Mouse (Mus musculus) thymus, adult 2 months (tissue): ENCODE measurements around the gene Suclg2.

Experiments used
- CTCF ChIP-seq: fragments of 200-500 bp; IDR thresholded peaks from 2 replicates; pipeline ENCODE4 v1.5.1; 2012; ENCODE audit warnings: mild to moderate bottlenecking, control low read depth, low read length, moderate library complexity, borderline replicate concordance; ENCODE audit not compliant: control insufficient read depth, poor library complexity, insufficient read depth; ENCODE audit errors: extremely low read depth
- POLR2A ChIP-seq: fragments of 200-500 bp; IDR thresholded peaks from 2 replicates; pipeline ENCODE4 v1.6.1; 2012; ENCODE audit warnings: mild to moderate bottlenecking, low read length, control low read depth, moderate library complexity; ENCODE audit not compliant: control insufficient read depth, poor library complexity, insufficient read depth; ENCODE audit errors: extremely low read depth

- TF ChIP-seq POLR2A: no peak
- no peak for TF ChIP-seq CTCF
These were observed 198.8 kb downstream of the Suclg2 start for GRCm38 (mm10) chr6:95519846-95520245.
